Mouse (Mus musculus) testis, postnatal 10 days (tissue): ENCODE results near the gene Olfr1118.
"Not testable (repeated sequence)": the region's sequence is repeated elsewhere in the genome, so short reads cannot be mapped to it uniquely, and the experiment has no call there.

Source experiments
- DNase-seq: peaks from one replicate; pipeline ENCODE4 v3.0.0; 2021; ENCODE audit warnings: low spot score

Gene Olfr1118

DNA sequence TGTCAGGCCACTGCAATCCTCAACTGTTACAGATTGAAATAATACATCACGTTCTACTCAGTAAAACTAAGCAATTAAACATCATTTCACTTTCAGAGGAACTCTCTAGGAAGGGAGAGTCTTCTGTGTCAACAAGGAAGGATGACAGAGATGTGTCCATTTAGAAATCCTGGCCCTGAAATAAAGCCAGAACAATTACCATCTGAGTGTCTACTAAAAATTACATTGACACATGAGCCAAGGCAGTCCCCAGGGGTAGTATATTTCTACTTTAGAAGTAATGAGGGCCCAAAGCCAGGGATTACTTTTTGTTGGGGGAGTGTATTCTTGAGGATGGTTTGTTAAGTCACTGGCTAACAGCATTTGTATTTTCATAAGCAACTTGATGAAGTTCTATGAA lies at the start of gene Olfr1118:
Gene Olfr1118, plus strand, starts transcription at position 301 of the 400 bp plus-strand sequence.
- no peak for DNase-seq

DNA sequence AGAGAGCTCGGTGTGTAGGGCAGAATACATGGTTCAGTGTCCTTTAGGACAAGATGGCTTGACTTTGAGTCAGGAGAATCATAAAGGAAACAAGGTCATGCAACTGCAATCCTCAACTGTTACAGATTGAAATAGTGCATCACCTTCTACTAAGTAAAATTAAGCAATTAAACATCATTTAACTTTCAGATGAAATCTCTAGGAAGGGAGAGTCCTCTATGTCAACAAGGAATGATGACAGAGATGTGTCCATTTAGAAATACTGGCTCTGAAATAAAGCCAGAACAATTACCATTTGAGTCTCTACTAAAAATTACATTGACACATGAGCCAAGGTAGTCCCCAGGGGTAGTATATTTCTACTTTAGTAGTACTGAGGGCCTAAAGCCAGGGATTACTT lies 40.1 kb upstream of the Olfr1118 start, which contains the start of gene Olfr1116:
Gene Olfr1116, plus strand, starts transcription at position 301 of the 400 bp plus-strand sequence.
- DNase-seq: no peak

DNA sequence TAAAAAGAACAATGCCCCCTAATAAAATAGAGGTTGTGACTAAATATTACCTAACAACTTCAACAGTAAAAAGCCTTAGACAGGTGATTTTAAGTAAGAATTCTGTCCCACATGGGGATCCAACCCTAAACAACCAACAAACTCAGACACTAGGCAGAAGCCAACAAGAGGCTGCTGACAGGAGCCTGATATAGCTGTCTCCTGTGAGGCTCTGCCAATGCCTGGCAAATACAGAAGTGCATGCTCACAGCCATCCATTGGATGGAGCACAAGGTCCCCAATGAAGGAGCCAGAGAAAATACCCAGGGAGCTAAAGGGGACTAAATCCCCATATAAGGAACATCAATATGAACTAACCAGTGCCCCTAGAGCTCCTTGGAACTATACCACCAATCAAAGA lies 13.4 kb upstream of the Olfr1118 start:
- DNase-seq: not testable (repeated sequence)

DNA sequence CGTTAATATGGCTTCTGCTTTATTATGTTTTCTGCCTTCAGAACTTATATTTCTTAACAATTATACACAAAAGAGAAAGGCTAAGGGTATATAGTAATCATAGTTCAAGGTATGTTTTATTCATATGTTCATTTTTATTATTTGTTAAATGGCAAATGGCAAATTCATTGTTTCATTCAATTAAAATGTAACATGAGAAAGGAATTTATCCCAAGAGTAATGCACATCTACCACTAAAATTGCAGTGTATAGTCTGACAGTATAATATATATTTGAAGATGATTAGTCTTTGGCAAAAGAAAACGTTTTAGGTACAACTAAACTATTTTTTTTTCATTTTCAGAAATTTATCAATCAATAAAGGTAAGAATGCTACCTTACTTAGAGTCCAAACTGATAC lies 47.1 kb downstream of the Olfr1118 start, which contains the start of gene Olfr1120:
Gene Olfr1120, plus strand, starts transcription at position 301 of the 400 bp plus-strand sequence.
- DNase-seq: no peak

DNA sequence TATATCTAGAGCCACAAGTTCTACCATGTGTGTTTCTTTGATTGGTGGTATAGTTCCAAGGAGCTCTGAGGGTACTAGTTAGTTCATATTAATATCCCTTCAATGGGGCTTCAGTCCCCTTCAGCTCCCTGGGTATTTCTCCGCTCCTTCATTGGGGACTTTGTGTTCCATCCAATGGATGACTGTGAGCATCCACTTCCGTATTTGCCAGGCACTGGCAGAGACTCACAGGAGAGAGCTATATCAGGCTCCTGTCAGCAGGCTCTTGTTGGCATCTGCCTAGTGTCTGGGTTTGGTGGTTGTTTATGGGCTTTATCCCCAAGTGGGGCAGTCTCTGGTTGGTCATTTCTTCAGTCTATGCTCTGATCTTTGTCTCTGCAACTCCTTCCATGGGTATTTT lies 52.7 kb downstream of the Olfr1118 start:
- not testable (repeated sequence) for DNase-seq
